Mouse (Mus musculus): ENCODE measurements at regions not wholly inside any gene's neighbourhood (a gene's known extent, or its start where the extent isn't known, plus 50 kb on each side); places are given as distances from the start of the nearest gene placed in this dataset.

DNA sequence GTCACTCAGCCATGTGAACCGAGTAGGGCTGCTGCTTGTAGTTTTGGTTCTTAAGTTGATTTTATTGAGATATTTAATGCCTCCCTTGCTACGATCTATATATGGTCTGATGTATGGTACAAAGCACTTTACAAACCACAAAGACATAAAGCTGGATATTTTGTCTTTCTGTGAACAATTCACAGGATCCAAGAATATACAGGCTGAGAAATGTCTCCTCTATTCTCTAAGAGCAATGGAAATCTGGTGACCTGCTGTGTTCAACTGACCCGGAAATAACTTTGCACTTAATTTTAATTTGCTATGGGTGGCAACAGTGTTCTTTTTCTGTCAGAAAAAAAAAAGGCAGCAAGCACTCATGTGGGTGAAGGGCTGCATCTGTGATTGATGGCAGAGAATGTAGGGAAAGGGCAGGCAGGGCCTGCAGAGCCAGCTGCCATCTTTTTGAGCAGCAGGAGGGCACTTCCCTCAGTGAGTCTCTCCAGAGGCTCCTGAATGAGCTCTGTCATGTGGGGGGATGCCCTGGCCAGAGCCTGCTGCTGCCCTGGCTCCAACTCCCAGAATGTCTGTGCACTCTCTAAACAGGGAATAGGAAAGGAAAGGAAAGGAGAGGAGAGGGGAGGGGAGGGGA lies 192.2 kb upstream of the Myt1l start:
- no peak overlapping the region for H3K27ac ChIP-seq (ENCODE audit: insufficient read depth, low read length)
- H3K4me1 ChIP-seq (ENCODE audit: control insufficient read depth, insufficient read depth, low read length), result no peaks in the 10 kb centered on the region
- no peaks in the 10 kb centered on the region for H3K36me3 ChIP-seq (ENCODE audit: control insufficient read depth, insufficient read depth, low read length, poor library complexity, severe bottlenecking)
- H3K9ac ChIP-seq (ENCODE audit: low read depth, poor library complexity, severe bottlenecking), result no peak overlapping the region
- TF ChIP-seq CTCF (IDR thresholded peaks at IDR 0.05; ENCODE audit: low read depth, low read length), result no peak
- TF ChIP-seq EP300 (IDR thresholded peaks at IDR 0.05; ENCODE audit: insufficient read depth, low read depth, low read length), result no peak
- no peak for TF ChIP-seq POLR2A (IDR thresholded peaks at IDR 0.05; ENCODE audit: insufficient read depth, low read length)
- H3K27me3 ChIP-seq (ENCODE audit: control insufficient read depth, insufficient read depth, low read length, poor library complexity, severe bottlenecking), result no peaks in the 10 kb centered on the region
- no peak overlapping the region for H3K4me3 ChIP-seq (ENCODE audit: low read depth, low read length)
- no peaks in the 10 kb centered on the region for H3K9me3 ChIP-seq (replicated peaks; ENCODE audit: control insufficient read depth, insufficient read depth, low read length, poor library complexity, severe bottlenecking)

DNA sequence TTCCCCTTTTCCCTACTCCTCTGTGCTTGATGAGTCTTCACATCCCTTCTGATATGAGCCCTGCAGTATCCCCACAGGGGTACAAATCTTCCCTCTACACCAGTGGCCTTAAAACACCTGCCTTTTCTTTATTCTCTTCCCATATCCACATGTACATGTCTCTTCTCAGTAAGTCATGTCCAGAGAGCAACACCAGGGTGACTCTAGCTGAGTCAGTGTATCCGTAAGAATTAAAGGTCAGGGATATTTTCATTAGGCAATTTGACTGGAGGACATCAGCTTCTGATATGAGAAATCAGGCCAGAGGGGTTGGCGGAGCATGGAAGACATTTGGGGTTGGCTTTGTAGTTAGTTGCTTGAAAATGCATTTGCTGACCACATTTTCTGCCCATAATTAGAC lies 190.8 kb upstream of the Myt1l start:
- no peak overlapping the region for H3K27ac ChIP-seq (ENCODE audit: insufficient read depth, low read length)

DNA sequence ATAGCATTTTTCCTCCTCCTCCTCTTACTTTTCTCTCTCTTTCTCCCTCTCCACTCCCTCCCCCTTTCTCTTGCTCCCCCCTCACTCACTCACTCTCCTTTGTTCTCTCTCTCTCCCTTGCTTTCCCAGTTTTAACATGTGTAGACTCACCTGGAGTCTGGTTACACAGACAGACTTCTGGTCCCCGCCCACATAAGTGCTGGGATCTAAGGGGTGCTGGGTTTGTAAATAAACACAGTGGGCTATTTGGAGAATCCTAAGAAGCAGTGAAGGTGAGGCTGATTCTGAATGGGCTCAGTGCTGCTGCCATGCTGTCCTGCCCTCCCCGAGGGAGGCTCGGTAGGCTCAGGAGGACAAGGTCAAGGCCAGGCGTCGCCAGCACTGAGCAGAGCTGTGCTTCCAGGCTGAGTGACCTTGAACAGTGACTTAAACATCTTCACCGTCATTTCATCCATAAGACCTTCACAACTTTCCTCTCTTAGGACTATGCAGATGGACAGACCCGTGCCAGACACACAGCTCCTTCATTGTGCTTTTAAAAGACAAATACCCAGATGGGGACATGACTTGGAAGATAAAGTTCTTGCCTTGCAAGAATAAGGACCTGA lies 186.7 kb upstream of the Myt1l start:
- Histone ChIP-seq H3K9ac (ENCODE audit: low read depth, poor library complexity, severe bottlenecking) (no peak overlapping the region), H3K9me3 (replicated peaks; ENCODE audit: control insufficient read depth, insufficient read depth, low read length, poor library complexity, severe bottlenecking) (no peaks in the 10 kb centered on the region), H3K27ac (ENCODE audit: insufficient read depth, low read length) (no peak overlapping the region), H3K36me3 (ENCODE audit: control insufficient read depth, insufficient read depth, low read length, poor library complexity, severe bottlenecking) (no peaks in the 10 kb centered on the region), H3K27me3 (ENCODE audit: control insufficient read depth, insufficient read depth, low read length, poor library complexity, severe bottlenecking) (no peaks in the 10 kb centered on the region), H3K4me3 (ENCODE audit: low read depth, low read length) (no peak overlapping the region), H3K4me1 (ENCODE audit: control insufficient read depth, insufficient read depth, low read length) (no peaks in the 10 kb centered on the region)
- TF ChIP-seq POLR2A (IDR thresholded peaks at IDR 0.05; ENCODE audit: insufficient read depth, low read length) (no peak), CTCF (IDR thresholded peaks at IDR 0.05; ENCODE audit: low read depth, low read length) (no peak), EP300 (IDR thresholded peaks at IDR 0.05; ENCODE audit: insufficient read depth, low read depth, low read length) (no peak)

More for the DNA sequence above, 190.8 kb upstream of the Myt1l start:
- H3K9me3 ChIP-seq (replicated peaks; ENCODE audit: control insufficient read depth, insufficient read depth, low read length, poor library complexity, severe bottlenecking), result no peaks in the 10 kb centered on the region
- H3K4me3 ChIP-seq (ENCODE audit: low read depth, low read length), result no peak overlapping the region
- no peaks in the 10 kb centered on the region for H3K27me3 ChIP-seq (ENCODE audit: control insufficient read depth, insufficient read depth, low read length, poor library complexity, severe bottlenecking)
- TF ChIP-seq CTCF (IDR thresholded peaks at IDR 0.05; ENCODE audit: low read depth, low read length) (no peak), EP300 (IDR thresholded peaks at IDR 0.05; ENCODE audit: insufficient read depth, low read depth, low read length) (no peak), POLR2A (IDR thresholded peaks at IDR 0.05; ENCODE audit: insufficient read depth, low read length) (no peak)
- no peaks in the 10 kb centered on the region for H3K4me1 ChIP-seq (ENCODE audit: control insufficient read depth, insufficient read depth, low read length)
- no peak overlapping the region for H3K9ac ChIP-seq (ENCODE audit: low read depth, poor library complexity, severe bottlenecking)
- H3K36me3 ChIP-seq (ENCODE audit: control insufficient read depth, insufficient read depth, low read length, poor library complexity, severe bottlenecking), result no peaks in the 10 kb centered on the region

DNA sequence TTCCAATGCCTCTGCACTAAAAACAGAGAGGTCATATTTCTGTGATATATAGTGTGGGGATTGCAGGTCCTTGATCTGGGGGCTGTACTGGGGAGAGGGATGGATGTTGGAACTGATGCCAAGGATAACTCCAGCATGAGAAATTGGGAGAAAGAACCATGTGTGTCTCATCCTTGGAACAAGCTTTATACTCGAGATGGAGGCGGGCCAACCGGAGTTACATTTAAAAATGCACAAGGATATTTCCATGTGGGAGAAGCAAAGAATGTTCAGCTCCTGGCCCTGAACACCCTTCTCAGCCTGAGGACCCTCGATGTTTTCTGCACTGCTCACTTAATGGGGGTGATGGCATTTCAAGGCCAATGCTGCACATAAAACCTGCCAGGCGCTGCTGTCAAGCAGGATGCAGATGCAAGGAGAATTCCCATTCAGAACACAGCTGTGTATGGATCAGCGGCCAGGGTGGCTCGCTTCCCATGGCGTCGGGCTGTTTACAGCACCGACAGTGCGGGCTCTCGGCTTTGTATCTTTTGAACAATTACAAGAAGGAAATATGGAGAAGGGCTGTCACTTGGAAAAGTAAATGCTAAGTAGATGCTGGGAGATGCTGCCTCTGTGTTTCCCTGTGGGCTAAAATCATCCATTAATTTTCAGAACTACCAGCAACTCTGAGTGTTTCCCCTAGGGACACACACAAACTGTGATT lies 184.9 kb upstream of the Myt1l start:
- Histone ChIP-seq H3K27me3 (ENCODE audit: control insufficient read depth, insufficient read depth, low read length, poor library complexity, severe bottlenecking) (no peaks in the 10 kb centered on the region), H3K4me1 (ENCODE audit: control insufficient read depth, insufficient read depth, low read length) (no peaks in the 10 kb centered on the region), H3K4me3 (ENCODE audit: low read depth, low read length) (no peak overlapping the region), H3K36me3 (ENCODE audit: control insufficient read depth, insufficient read depth, low read length, poor library complexity, severe bottlenecking) (no peaks in the 10 kb centered on the region), H3K27ac (ENCODE audit: insufficient read depth, low read length) (no peak overlapping the region), H3K9ac (ENCODE audit: low read depth, poor library complexity, severe bottlenecking) (no peak overlapping the region), H3K9me3 (replicated peaks; ENCODE audit: control insufficient read depth, insufficient read depth, low read length, poor library complexity, severe bottlenecking) (no peaks in the 10 kb centered on the region)
- TF ChIP-seq CTCF (IDR thresholded peaks at IDR 0.05; ENCODE audit: low read depth, low read length) (no peak), EP300 (IDR thresholded peaks at IDR 0.05; ENCODE audit: insufficient read depth, low read depth, low read length) (no peak), POLR2A (IDR thresholded peaks at IDR 0.05; ENCODE audit: insufficient read depth, low read length) (no peak)

DNA sequence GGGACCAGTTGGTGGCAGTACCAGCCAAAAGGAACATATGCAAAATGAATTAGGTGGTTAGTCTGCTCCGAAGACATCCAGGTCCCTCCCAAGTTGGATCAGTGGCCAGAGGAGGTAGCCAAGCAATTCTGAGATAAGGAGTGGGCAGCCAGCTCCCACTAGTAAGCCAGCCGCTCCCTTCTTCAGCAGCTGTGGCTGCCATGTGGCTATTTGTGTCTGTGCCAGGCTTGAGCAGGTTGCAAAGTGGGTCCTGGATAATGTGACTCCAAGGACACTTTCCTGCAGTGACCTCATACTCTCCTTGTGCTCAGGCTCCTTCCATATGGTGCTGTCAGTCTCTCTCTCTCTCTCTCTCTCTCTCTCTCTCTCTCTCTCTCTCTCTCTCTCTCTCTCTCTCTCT lies 179.5 kb upstream of the Myt1l start:
- no peaks in the 10 kb centered on the region for H3K9me3 ChIP-seq (replicated peaks; ENCODE audit: control insufficient read depth, insufficient read depth, low read length, poor library complexity, severe bottlenecking)
- no peaks in the 10 kb centered on the region for H3K4me1 ChIP-seq (ENCODE audit: control insufficient read depth, insufficient read depth, low read length)
- H3K9ac ChIP-seq (ENCODE audit: low read depth, poor library complexity, severe bottlenecking), result no peak overlapping the region
- no peak for TF ChIP-seq EP300 (IDR thresholded peaks at IDR 0.05; ENCODE audit: insufficient read depth, low read depth, low read length)
- TF ChIP-seq CTCF (IDR thresholded peaks at IDR 0.05; ENCODE audit: low read depth, low read length), result no peak
- no peak for TF ChIP-seq POLR2A (IDR thresholded peaks at IDR 0.05; ENCODE audit: insufficient read depth, low read length)
- no peak overlapping the region for H3K27ac ChIP-seq (ENCODE audit: insufficient read depth, low read length)
- H3K36me3 ChIP-seq (ENCODE audit: control insufficient read depth, insufficient read depth, low read length, poor library complexity, severe bottlenecking), result no peaks in the 10 kb centered on the region
- H3K27me3 ChIP-seq (ENCODE audit: control insufficient read depth, insufficient read depth, low read length, poor library complexity, severe bottlenecking), result no peaks in the 10 kb centered on the region
- H3K4me3 ChIP-seq (ENCODE audit: low read depth, low read length), result no peak overlapping the region

All from ES-Bruce4 (cell line).